Mouse (Mus musculus): ENCODE data around the gene Arvcf. TPM values are rescaled to one million over a fixed set of nuclear protein-coding genes. Genes with fewer than 3 reads are reported as not detected.

Arvcf gene
- polyA plus RNA-seq, 1 experiment from 2014 or later = 33.0 TPM

DNA sequence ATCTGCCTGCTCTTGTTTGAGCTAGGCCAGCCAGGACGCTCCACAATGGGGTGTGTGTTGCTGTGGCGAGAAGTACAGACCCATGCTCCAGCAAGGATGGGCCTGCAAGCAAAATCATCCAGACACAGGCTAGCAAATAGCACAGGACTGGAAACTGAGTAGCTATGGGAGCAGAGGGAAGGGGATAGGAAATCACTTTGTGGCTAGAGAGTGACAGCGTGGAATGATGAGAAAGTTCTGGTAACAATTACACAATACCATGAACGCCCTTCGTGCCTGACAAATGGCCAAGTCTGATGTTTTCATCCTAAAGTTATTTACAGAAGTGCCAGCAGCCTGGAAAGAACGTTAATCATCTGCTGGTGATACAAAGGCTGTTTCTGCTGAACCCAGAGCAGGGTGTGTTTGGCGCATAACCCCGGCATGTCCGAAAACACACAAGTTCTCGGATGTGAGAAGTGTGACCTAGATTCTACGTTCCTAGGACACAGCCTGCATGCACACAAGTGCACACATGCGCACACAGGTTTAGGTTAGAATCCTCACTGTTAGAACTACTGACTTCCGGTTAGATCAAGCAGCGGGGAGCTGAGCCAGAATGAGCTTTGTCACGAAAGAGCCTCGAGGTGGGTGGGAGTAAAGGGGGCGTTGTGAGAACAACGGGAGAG lies 68.2 kb downstream of the Arvcf start:
- 44% methylated on average over 18 of the region's 18 CpGs for WGBS
- Histone ChIP-seq H3K4me3 (ENCODE audit: low read depth, low read length) (no peak overlapping the region), H3K27ac (ENCODE audit: low read depth) (peak overlapping the region; percentile 51), H3K36me3 (ENCODE audit: control insufficient read depth, insufficient read depth, low read length) (peaks cover 24% of the 10 kb centered on the region), H3K4me1 (replicated peaks; ENCODE audit: control insufficient read depth, insufficient read depth, low read length) (peaks cover 11% of the 10 kb centered on the region), H3K27me3 (replicated peaks; ENCODE audit: control insufficient read depth, insufficient read depth, low read length) (no peaks in the 10 kb centered on the region), H3K9ac (ENCODE audit: low read length) (no peak overlapping the region), H3K4me2 (ENCODE audit: low read length) (no peak overlapping the region), H3K9me3 (ENCODE audit: control insufficient read depth, low read length) (no peaks in the 10 kb centered on the region)
- DNase-seq (ENCODE audit: low spot score) (no peak), ATAC-seq (replicated peaks; ENCODE audit: low FRiP score, low TSS enrichment, low read depth) (0 out of 2 replicates have a peak, but pooled peaks have one; percentile 21)

DNA sequence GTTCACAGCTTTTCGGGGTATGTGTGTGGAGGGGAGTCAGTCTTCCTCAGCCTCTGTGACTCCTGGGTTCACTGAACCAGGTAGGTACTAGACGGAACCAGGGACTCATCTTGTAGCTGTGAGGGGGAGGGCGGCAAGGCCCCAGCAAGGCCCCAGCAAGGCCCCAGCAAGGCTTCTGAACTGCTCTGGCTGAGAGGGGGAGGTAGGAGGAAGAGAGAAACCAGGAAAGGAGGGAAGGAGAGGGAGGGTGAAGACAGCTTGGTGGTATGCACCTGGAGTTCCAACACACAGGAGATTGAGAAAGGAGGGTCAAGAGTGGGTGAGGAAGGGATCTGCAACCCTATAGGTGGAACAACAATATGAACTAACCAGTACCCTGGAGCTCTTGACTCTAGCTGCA lies 68.9 kb downstream of the Arvcf start:
- Histone ChIP-seq H3K4me1 (replicated peaks; ENCODE audit: control insufficient read depth, insufficient read depth, low read length) (peaks cover 11% of the 10 kb centered on the region), H3K9ac (ENCODE audit: low read length) (peak overlapping the region; percentile 10; the same call in 1 of the 2 replicates), H3K27ac (ENCODE audit: low read depth) (peak overlapping the region; percentile 51; the same call in 1 of the 2 replicates), H3K4me2 (ENCODE audit: low read length) (no peak overlapping the region), H3K27me3 (replicated peaks; ENCODE audit: control insufficient read depth, insufficient read depth, low read length) (no peaks in the 10 kb centered on the region), H3K9me3 (ENCODE audit: control insufficient read depth, low read length) (no peaks in the 10 kb centered on the region), H3K4me3 (ENCODE audit: low read depth, low read length) (no peak overlapping the region), H3K36me3 (ENCODE audit: control insufficient read depth, insufficient read depth, low read length) (peaks cover 24% of the 10 kb centered on the region)
- 76% methylated on average over 3 of the region's 3 CpGs for WGBS
- DNase-seq (ENCODE audit: low spot score) (no peak), ATAC-seq (replicated peaks; ENCODE audit: low FRiP score, low TSS enrichment, low read depth) (no peak)

DNA sequence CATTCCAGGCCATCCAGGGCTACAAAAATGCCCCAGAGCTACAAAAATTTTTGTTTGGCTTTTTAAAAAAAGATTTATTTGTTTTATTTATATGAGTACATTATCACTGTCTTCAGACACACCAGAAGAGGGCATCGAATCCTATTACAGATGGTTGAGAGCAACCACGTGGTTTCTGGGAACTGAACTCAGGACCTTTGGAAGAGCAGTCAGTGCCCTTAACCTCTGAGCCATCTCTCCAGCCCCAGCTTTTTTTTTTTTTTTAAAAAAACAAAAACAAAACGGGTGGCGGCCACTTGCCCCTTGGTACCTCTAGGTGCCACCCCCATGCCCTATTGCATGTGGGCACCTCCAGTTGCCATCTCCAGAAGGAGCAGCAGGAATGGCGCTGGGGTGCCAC lies 69.5 kb downstream of the Arvcf start:
- Histone ChIP-seq H3K4me3 (ENCODE audit: low read depth, low read length) (no peak overlapping the region), H3K9me3 (ENCODE audit: control insufficient read depth, low read length) (no peaks in the 10 kb centered on the region), H3K4me1 (replicated peaks; ENCODE audit: control insufficient read depth, insufficient read depth, low read length) (peaks cover 11% of the 10 kb centered on the region), H3K4me2 (ENCODE audit: low read length) (no peak overlapping the region), H3K27ac (ENCODE audit: low read depth) (no peak overlapping the region), H3K36me3 (ENCODE audit: control insufficient read depth, insufficient read depth, low read length) (peaks cover 27% of the 10 kb centered on the region), H3K27me3 (replicated peaks; ENCODE audit: control insufficient read depth, insufficient read depth, low read length) (no peaks in the 10 kb centered on the region), H3K9ac (ENCODE audit: low read length) (no peak overlapping the region)
- DNase-seq (ENCODE audit: low spot score) (no peak), ATAC-seq (replicated peaks; ENCODE audit: low FRiP score, low TSS enrichment, low read depth) (no peak)
- 89% methylated on average over 5 of the region's 5 CpGs for WGBS

DNA sequence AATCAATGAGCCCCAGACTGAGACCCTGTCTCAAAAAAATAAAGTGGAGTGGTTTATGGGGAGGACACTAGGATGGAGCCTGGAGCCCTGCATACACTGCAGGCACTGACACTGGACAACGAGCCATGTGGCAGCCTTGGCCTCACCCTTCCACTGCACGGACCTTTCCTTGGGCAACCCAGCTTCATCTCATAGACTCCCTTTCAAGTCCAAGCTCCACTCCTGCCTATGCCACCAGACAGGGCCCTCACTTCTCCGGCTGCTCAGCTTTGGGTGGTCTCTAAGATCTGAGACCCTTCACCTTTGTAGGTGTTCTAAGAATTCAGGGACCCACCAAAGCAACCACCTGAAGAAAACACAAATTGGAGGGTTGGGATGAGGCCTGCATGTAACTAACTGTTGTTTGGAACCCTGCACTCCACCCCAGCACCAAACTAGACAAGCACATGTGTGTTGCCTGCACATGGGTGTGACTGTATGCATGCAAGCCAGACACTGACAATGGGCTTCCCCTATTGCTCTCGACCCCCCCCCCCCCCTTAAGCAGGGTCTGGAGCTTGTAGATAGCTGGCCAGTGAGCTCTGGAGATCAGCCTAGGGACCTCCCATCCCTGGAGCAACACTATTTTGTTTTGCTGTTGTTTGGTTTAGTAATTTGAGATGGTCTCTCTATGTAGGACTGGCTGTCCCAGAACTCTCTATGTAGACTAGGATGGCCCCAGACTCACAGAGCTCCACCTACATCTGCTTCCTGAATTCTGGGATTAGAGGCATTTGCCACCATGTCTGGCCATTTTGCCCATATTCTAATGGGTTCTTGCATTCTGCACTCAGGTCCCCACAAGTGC lies 71.0 kb downstream of the Arvcf start:
- 92% methylated on average over 4 of the region's 4 CpGs for WGBS
- peaks cover 32% of the 10 kb centered on the region for H3K36me3 ChIP-seq (ENCODE audit: control insufficient read depth, insufficient read depth, low read length)

DNA sequence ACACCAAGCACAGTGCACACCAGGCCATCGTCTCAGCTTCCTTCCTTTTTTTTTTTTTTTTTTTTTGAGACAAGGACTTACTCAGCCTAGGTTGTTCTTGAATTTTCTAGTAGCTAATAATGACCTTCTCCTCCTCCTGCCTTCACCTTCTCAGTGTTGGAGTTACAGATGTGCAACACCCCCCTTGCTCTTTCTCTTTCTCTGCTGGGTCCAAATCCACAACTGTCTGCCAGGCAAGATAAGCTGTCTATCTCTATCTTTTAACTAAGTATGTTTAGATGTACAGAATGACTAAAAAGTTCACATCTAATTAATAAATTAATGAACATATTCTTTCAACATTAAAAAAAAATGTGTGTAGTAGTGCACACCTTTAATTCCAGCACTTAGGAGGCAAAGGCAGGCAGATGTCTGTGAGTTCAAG lies 71.6 kb downstream of the Arvcf start:
- no peak for DNase-seq (ENCODE audit: low spot score)
- Histone ChIP-seq H3K4me1 (replicated peaks; ENCODE audit: control insufficient read depth, insufficient read depth, low read length) (peaks cover 19% of the 10 kb centered on the region), H3K9me3 (ENCODE audit: control insufficient read depth, low read length) (no peaks in the 10 kb centered on the region), H3K4me3 (ENCODE audit: low read depth, low read length) (no peak overlapping the region), H3K27me3 (replicated peaks; ENCODE audit: control insufficient read depth, insufficient read depth, low read length) (no peaks in the 10 kb centered on the region), H3K4me2 (ENCODE audit: low read length) (no peak overlapping the region), H3K9ac (ENCODE audit: low read length) (no peak overlapping the region), H3K27ac (ENCODE audit: low read depth) (no peak overlapping the region), H3K36me3 (ENCODE audit: control insufficient read depth, insufficient read depth, low read length) (peaks cover 30% of the 10 kb centered on the region)
- WGBS = 83% methylated on average over 1 of the region's 1 CpGs
- ATAC-seq (replicated peaks; ENCODE audit: low FRiP score, low TSS enrichment, low read depth) = no peak

More for the DNA sequence above, 71.0 kb downstream of the Arvcf start:
- no peak overlapping the region for H3K9ac ChIP-seq (ENCODE audit: low read length)
- no peaks in the 10 kb centered on the region for H3K27me3 ChIP-seq (replicated peaks; ENCODE audit: control insufficient read depth, insufficient read depth, low read length)
- DNase-seq (ENCODE audit: low spot score) (no peak), ATAC-seq (replicated peaks; ENCODE audit: low FRiP score, low TSS enrichment, low read depth) (no peak)
- no peak overlapping the region for H3K27ac ChIP-seq (ENCODE audit: low read depth)
- H3K4me3 ChIP-seq (ENCODE audit: low read depth, low read length) = no peak overlapping the region
- H3K4me1 ChIP-seq (replicated peaks; ENCODE audit: control insufficient read depth, insufficient read depth, low read length) = peaks cover 13% of the 10 kb centered on the region
- H3K4me2 ChIP-seq (ENCODE audit: low read length) = no peak overlapping the region
- no peaks in the 10 kb centered on the region for H3K9me3 ChIP-seq (ENCODE audit: control insufficient read depth, low read length)

DNA sequence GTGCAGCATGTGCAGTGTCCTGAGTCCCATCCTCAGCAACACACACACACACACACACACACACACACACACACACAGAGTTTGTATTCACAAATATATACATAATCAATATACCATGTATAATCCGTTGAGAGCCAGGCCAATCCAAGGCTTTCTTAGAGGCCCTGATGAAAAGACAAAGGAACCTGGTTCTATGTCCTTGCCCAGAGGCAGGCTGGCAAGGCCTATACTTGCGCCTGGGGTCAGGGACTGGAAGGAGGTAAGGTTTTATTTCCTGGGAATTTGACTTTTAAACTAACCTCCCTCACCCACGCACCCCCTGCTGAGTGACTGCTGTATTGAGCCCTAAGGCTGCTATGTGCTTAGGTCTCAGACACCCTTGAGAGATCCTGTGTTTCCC lies 72.6 kb downstream of the Arvcf start:
- 61% methylated on average over 3 of the region's 3 CpGs for WGBS
- H3K27me3 ChIP-seq (replicated peaks; ENCODE audit: control insufficient read depth, insufficient read depth, low read length) = no peaks in the 10 kb centered on the region
- no peak overlapping the region for H3K27ac ChIP-seq (ENCODE audit: low read depth)
- peaks cover 29% of the 10 kb centered on the region for H3K36me3 ChIP-seq (ENCODE audit: control insufficient read depth, insufficient read depth, low read length)
- H3K9me3 ChIP-seq (ENCODE audit: control insufficient read depth, low read length) = no peaks in the 10 kb centered on the region
- DNase-seq (ENCODE audit: low spot score) (no peak), ATAC-seq (replicated peaks; ENCODE audit: low FRiP score, low TSS enrichment, low read depth) (no peak)
- H3K9ac ChIP-seq (ENCODE audit: low read length) = no peak overlapping the region
- H3K4me1 ChIP-seq (replicated peaks; ENCODE audit: control insufficient read depth, insufficient read depth, low read length) = peaks cover 25% of the 10 kb centered on the region
- no peak overlapping the region for H3K4me2 ChIP-seq (ENCODE audit: low read length)
- H3K4me3 ChIP-seq (ENCODE audit: low read depth, low read length) = no peak overlapping the region

DNA sequence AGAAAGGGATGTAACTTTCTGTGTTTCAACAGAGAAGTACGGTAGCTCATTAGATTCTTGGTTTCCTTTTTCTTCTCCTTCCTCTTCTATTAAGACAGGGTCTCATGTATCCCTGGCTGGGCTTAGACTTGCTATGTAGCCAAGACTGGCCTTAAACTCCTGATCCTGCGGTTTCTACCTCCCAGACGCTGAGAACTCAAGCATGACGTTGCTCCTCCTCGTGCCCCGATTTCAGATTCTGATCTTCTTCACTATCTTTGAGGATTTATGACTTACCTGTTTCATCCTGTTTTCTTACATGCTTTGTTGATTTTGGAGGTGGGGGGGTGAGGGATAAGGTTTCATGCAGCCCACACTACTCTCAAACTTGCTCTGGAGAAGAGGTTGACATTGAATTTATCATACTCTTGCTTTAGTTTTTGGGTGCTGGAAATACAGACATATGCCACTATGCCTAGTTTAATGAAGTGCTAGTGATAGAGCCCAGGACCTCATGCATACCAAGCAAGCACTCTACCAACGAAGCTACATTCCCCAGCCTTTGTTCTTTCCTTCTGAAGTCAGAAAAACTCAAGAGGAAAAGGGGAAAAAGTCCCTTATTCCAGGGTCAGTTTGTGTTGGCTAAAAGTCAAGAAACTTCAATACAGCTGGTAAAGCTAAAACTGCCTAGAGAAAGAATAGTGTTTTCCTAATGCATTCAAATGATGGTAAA lies 75.4 kb downstream of the Arvcf start:
- H3K9me3 ChIP-seq (ENCODE audit: control insufficient read depth, low read length) = no peaks in the 10 kb centered on the region
- DNase-seq (ENCODE audit: low spot score) (no peak), ATAC-seq (replicated peaks; ENCODE audit: low FRiP score, low TSS enrichment, low read depth) (no peak)
- peaks cover 21% of the 10 kb centered on the region for H3K4me1 ChIP-seq (replicated peaks; ENCODE audit: control insufficient read depth, insufficient read depth, low read length)
- peaks cover 26% of the 10 kb centered on the region for H3K36me3 ChIP-seq (ENCODE audit: control insufficient read depth, insufficient read depth, low read length)
- no peak overlapping the region for H3K4me2 ChIP-seq (ENCODE audit: low read length)
- H3K27ac ChIP-seq (ENCODE audit: low read depth) = no peak overlapping the region
- H3K27me3 ChIP-seq (replicated peaks; ENCODE audit: control insufficient read depth, insufficient read depth, low read length) = no peaks in the 10 kb centered on the region
- 88% methylated on average over 7 of the region's 7 CpGs for WGBS
- no peak overlapping the region for H3K4me3 ChIP-seq (ENCODE audit: low read depth, low read length)
- H3K9ac ChIP-seq (ENCODE audit: low read length) = no peak overlapping the region

DNA sequence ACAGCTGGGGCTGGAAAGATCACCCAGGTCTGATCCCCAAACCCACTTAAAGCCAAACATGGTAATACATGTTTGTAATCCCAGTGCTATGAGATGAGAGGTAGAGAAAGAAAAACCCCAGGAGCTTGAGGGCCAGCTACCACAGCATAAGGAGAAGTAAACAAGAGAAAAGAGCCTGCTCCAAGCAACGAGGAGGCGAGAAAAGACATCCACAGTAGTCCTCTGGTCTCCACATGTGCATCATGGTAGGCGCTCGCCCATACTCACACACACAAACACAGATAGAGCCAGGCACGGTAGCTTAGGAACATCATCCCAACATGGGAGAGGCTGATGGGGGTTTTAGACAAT lies 75.9 kb downstream of the Arvcf start:
- Histone ChIP-seq H3K4me2 (ENCODE audit: low read length) (no peak overlapping the region), H3K4me1 (replicated peaks; ENCODE audit: control insufficient read depth, insufficient read depth, low read length) (peaks cover 21% of the 10 kb centered on the region), H3K4me3 (ENCODE audit: low read depth, low read length) (no peak overlapping the region), H3K27ac (ENCODE audit: low read depth) (no peak overlapping the region), H3K27me3 (replicated peaks; ENCODE audit: control insufficient read depth, insufficient read depth, low read length) (no peaks in the 10 kb centered on the region), H3K9me3 (ENCODE audit: control insufficient read depth, low read length) (no peaks in the 10 kb centered on the region), H3K36me3 (ENCODE audit: control insufficient read depth, insufficient read depth, low read length) (peaks cover 26% of the 10 kb centered on the region), H3K9ac (ENCODE audit: low read length) (no peak overlapping the region)
- no peak for DNase-seq (ENCODE audit: low spot score)
- WGBS = 83% methylated on average over 5 of the region's 5 CpGs
- ATAC-seq (replicated peaks; ENCODE audit: low FRiP score, low TSS enrichment, low read depth) = no peak

Measured in intestine, embryonic 14.5 days (tissue).